Mouse (Mus musculus): Measurements from ENCODE around the gene Hist1h2aa.

The Hist1h2aa gene

GRCm38 (mm10) chr13:23934211-23934520, at the start of gene Hist1h2aa:
Hist1h2aa (plus strand) TSS chr13:23934462.
- no peak for DNase-seq

GRCm38 (mm10) chr13:23885540-23885939, 48.7 kb upstream of the Hist1h2aa start:
- DNase-seq: peak; percentile 26

- peak; percentile 15 for DNase-seq
Measured at GRCm38 (mm10) chr13:23887026-23887725, 47.1 kb upstream of the Hist1h2aa start.

GRCm38 (mm10) chr13:23889011-23889605, 45.2 kb upstream of the Hist1h2aa start:
- DNase-seq: no peak

- DNase-seq: no peak
Measured at GRCm38 (mm10) chr13:23892592-23893268, 41.5 kb upstream of the Hist1h2aa start.

GRCm38 (mm10) chr13:23893269-23893593, 41.0 kb upstream of the Hist1h2aa start:
- DNase-seq: no peak

- DNase-seq: peak; percentile 16
Measured at GRCm38 (mm10) chr13:23898242-23898641, 36.0 kb upstream of the Hist1h2aa start.

DNA sequence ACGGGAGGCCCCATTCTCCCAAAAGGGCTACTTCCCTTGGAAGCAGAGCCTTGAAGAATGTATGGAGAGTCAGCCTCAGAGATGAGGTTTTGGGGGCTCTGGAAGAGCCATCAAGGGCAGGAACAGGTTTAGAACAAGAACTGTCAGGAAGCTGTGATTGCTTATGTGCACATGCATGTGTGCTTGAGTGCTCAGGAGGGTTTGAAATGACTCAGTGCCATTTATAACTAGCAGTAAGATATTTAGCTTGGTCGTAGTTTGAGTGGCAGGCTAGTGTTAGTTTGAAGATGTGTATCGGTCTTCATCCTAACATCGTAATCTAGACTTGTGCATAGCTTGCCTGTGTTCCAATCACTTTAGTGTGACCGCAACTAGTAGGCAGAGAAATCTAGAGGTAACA, 27.4 kb upstream of the Hist1h2aa start:
- no peak for DNase-seq

GRCm38 (mm10) chr13:23910121-23910520, 24.1 kb upstream of the Hist1h2aa start:
- DNase-seq: no peak

DNA sequence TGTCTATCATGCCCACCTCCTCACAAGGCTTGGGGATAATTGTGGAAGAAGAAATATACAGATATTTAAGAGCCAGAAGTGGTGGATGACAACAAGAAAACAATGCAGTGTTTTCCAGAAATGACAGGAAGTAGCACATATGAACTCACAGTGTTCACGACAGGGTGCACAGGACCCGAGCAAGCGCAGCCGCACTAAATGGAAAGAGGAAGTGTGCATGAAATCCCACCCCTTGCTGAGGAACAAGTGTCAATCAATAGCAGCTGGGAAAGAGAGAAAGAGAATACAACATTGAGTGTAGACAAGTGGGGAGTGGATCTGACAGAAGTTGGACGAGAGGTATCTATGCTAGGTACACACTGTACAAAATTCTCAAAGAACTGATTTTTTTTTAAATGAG, 22.9 kb upstream of the Hist1h2aa start:
- DNase-seq: peak; percentile 10

DNA sequence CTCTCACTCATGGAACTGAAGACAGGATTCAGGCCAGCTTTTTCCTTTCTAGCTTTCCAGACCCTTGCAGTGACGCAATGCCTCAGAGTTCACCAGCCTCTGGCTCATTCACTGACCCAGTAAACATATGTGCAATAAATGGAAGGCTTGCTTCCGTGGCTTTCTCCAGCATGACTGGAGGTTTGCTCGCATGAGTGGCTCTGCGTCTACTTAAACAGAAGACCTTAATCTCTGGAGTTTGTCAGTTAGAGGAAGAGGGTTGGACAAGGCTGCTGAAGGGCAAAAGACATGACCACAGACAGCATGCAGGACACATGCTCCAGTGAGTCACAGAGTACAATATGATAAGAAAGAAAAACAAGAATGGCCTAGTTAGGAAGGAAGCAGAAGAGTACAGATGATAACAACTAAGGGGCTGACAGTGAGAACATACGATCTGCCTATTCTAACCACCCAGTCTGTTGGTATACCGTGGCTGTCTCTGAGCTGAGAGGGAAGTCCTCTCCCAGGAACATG, 20.4 kb upstream of the Hist1h2aa start:
- peak; percentile 10 for DNase-seq

GRCm38 (mm10) chr13:23914376-23915167, 19.7 kb upstream of the Hist1h2aa start, which contains the start of gene Slc17a4:
Slc17a4 (minus strand) TSS chr13:23915009.
- no peak for DNase-seq

DNA sequence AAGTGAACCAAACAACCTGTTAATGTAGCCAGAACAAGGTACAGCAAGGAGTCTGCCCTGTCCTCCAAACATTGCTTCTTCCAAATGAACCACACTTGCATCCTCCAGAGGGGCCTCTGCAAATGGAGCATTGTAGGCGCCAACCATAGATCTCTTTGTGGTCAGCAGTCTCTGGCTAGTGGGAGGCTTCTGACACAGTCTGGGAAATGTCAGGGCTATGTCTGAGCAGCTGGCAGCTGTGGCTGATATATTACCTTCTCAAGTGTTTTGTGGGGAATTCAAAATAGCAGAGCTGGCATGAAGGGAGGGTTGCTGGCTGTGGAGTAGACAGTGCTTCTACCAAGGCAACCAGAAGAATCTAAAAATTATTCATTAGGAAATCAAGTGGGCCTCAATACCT, 18.1 kb upstream of the Hist1h2aa start:
- DNase-seq: no peak

DNA sequence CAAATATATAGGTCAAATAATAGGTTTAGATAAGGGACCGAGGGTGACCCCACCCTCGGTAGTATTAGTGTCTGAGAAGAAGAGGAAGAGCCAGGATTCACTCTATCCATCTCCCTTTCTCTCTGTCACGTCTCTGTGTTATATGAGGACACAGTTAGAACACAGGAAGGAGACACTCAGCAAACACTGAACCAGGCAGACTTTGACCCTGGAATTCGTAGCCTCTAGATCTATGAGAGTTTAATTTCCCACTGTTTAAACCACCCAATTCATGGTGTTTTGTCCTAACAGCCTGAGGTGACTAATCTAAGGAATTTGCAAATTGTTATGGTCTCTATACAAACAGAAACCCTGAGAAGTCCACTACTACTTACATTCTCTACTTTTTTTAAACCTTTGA, 16.6 kb upstream of the Hist1h2aa start:
- no peak for DNase-seq

GRCm38 (mm10) chr13:23925792-23926191, 8.5 kb upstream of the Hist1h2aa start:
- no peak for DNase-seq

DNA sequence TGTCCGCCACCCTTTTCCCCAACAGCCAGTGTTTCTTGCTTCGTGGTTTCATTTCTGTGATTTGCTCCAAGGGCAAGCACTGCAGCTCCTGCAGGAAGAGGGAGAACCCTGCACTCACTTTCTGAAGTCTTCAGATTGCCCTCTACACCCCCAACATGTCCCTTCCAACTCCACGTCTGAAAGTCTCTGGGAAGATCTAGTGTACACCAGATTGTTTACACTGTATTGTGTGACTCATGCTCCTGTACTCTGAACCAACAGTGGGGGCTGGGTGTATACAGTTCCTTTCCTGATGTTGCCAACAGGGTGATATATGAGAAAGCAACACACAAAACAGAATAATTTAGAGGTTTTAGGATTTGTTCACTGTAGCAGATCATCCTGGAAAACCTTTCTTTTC, 5.6 kb upstream of the Hist1h2aa start:
- peak; percentile 61 for DNase-seq

- no peak for DNase-seq
Measured at GRCm38 (mm10) chr13:23930461-23930860, 3.8 kb upstream of the Hist1h2aa start.

DNA sequence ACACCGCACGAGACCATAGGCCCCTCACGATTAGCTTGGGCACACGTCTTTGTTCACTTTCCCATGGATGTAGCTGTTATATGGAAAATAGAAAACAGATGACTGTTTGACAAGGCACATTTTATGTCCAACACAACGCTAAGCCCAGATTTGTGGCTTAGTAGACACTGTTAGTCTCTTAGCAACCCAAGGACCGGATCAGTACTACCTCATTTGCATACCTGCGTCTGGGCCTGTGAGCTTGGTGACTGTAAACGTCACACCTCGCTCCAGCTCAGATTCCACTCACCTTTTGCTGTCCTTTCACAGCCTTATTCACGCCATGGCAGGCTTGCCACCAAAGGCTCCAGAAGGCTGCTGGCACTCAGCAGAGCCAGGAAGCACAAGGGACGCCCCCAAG, 3.4 kb upstream of the Hist1h2aa start:
- DNase-seq: peak; percentile 8

- no peak for DNase-seq
Measured at GRCm38 (mm10) chr13:23933421-23934210, 646 bp upstream of the Hist1h2aa start, which contains the start of gene Hist1h2ba. Hist1h2ba (minus strand) TSS chr13:23934156.

DNA sequence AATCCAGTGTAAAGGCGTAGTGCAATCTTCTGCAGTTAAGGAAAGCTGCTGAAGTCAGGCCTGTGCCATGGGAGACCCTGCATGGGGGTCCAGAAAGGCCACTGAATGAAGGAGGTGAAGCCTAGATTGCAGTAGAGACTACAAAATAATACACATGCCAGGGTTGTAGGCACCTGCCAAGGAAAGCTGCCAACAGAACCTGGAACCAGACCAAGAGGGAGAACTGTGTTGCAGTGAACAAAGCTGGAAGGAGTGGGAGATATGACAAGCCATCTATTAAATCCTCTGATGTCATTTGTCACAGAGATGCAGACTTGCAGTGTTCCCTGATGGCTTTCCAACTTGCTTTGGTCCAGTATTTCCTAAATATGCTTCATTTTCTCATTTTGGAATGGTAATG, 4.4 kb downstream of the Hist1h2aa start:
- no peak for DNase-seq

GRCm38 (mm10) chr13:23940291-23940690, 6.0 kb downstream of the Hist1h2aa start:
- peak; percentile 38 for DNase-seq

DNA sequence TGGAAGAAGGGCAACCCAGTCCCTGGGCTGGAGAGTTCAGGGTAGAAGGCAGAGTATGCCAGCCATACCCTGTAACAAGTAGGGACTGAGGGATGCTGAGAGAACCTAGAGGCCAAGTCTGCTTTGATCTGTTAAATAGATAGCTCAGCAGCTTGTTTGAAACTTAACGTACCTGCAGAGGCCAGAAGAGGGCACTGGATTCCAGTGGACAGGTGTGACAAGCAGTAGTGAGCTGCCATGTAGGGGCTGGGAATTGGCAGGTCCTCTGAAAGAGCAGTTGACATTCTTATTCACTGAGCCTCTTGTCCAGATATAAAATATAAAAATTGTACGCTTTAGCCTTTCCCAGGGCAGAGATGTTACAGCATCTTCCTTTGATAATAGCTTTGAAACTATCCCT, 8.6 kb downstream of the Hist1h2aa start:
- peak; percentile 11 for DNase-seq
